Mouse (Mus musculus): Measurements from ENCODE around the gene Abhd14a. TPM values are rescaled to one million over a fixed set of nuclear protein-coding genes. Genes with fewer than 3 reads are reported as not detected.

The Abhd14a gene
- polyA plus RNA-seq (2014; fragmentation: Illumina TruSeq; extraction: RNeasy Lipid Tissue Mini Kit (QIAGEN cat#74804)): 1.3 TPM

GRCm38 (mm10) chr9:106447348-106447747, at the start of gene Abhd14a, which contains the start of gene Abhd14b:
Gene Abhd14a (minus strand): TSS chr9:106447678.
Gene Abhd14b (plus strand): TSS chr9:106447459.

GRCm38 (mm10) chr9:106476924-106477484, 29.5 kb upstream of the Abhd14a start, which contains the start of gene Parp3:
Gene Parp3 (minus strand): TSS chr9:106476949.

DNA sequence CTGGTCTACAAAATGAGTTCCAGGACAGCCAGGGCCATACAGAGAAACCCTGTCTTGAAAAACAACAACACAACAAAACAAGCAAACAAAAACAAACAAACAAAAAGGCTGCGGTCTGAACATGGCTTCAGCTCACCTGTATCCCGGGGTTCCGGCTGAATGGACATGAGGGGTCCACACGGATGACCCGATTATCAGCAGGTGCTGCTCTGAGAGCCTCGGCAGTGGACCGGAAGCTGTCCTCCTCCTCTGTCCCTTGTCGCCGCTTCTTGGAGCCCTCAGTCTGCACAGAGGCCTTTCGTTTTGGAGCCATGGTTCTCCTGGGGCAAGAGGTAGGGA, 28.2 kb upstream of the Abhd14a start, which contains the start of gene Rrp9:
TSS of gene Rrp9 (plus strand) at position 301 of the 339 bp plus-strand sequence.

DNA sequence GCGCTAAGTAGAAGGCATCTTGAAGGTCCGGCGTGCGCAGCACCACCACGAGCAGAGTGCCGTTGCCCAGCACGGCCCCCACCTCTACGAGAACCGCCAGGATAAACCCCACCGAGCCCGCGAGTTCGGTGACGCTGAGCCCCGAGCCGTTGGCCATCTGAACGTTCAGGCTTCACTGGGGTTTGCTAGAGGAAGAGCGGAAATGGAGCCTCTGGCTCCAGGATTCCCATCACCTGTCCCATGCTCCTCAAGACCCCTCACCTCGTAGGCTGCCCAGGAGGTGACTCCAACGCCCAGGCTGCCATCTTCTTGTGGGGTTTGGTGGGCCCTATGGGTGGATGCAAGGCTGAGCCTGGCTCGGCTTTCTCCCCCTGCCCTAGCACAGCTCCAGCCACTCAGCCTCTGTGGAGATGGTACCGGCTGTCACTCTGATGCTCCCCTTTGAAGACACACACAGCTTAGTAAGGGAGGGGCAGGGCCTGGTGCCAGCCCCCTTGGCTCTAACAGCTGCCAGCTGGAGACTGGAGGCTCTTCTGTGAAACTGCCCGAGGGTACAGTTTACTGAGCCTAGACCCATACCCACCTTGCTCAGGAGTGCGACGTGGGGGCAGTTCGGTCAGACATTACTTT, 18.2 kb upstream of the Abhd14a start, which contains the start of gene Gpr62:
TSS of gene Gpr62 (minus strand) at position 368 of the 630 bp plus-strand sequence.

DNA sequence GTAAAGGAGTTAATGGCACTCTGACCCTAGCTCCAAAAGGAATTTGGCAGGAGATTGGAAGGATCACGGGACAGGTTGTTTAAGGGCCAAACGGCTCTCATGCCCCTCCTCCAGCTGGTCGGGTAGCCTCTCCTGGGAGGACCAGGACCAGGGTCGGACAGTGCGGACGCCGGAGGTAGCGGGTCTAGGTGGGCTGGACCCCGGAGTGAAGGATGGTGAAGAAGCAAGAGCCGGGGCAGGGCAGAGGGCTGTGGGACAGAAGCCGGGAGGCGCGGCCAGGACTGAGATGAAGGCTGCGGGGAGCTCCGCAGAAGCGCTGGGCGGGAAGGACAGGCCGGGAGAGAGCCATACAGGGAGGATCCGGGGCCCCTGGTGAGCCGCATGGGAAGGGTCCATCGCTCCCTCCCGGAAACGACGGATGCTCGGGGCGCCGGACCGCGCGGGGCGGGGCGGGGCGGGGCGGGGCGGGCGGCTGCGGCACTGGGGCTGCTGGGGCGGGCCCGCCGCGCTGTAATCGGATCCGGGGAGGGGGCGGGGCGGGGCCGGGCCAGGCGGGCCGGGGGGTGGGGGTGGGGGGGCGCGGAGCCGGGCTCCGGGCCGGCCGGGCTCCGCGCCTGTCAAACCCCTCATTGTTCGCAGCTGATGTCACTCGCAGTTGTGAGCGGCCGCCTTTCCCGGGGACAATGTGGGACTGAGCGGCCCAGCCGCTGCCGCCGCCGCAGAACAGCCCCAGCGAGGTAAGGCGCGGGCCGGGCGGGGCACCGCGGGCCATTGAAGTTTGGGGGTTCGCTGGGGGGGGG, 6.0 kb upstream of the Abhd14a start, which contains the start of gene Pcbp4:
TSS of gene Pcbp4 (plus strand) at position 21 of the 800 bp plus-strand sequence.

DNA sequence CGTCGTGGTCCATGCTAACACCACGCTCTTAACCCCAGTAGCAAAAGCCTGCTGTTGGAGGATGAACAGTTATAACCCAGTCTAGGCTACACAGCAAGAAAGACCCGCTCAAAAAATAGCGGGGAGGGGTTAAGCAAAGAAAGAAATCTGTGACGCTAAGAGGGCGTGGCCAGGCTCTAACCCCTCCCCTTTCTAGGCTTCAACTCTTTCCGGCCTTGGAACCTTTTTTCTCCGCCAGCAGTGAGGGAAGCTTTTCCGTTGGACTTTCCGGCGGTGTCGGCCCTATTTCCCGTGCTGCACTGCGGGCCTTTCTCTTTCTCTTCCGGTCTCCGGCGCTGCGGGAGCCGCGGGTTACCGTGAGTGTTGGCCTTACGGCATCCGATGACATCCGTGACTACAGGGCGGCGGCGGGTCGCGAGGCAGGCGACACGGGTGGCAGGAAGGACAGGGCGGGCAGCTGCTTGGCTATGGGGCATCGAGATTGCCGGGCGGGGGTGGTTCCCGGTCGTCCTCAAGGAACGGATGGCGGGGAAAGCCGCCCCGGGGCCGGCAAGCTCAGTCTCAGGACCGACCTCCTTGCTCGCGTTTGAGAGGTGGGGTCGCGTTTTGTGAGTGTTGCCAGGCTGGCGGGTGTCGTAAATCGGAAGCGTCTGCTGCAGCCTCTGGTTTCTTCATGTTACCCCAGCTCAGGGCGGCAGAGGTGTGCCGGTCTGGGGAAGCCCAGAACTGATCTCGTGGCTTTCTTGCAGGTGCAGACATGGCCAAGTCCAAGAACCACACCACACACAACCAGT, 18.1 kb downstream of the Abhd14a start, which contains the start of gene Rpl29:
TSS of gene Rpl29 (plus strand) at position 234 of the 794 bp plus-strand sequence.

Other genes starting within 250 kb of the Abhd14a start
- gene Ppm1m, start 247.9 kb downstream of the Abhd14a start, polyA plus RNA-seq (2014; fragmentation: Illumina TruSeq; extraction: RNeasy Lipid Tissue Mini Kit (QIAGEN cat#74804)): 3.6 TPM
- not detected for gene Twf2, start 244.6 kb downstream of the Abhd14a start, polyA plus RNA-seq (2014; fragmentation: Illumina TruSeq; extraction: RNeasy Lipid Tissue Mini Kit (QIAGEN cat#74804))
- 0.11 TPM for gene Tlr9, start 225.1 kb downstream of the Abhd14a start, polyA plus RNA-seq (2014; fragmentation: Illumina TruSeq; extraction: RNeasy Lipid Tissue Mini Kit (QIAGEN cat#74804))
- gene Alas1, start 199.0 kb downstream of the Abhd14a start, polyA plus RNA-seq (2014; fragmentation: Illumina TruSeq; extraction: RNeasy Lipid Tissue Mini Kit (QIAGEN cat#74804)): 30.9 TPM
- gene Poc1a, start 166.6 kb downstream of the Abhd14a start, polyA plus RNA-seq (2014; fragmentation: Illumina TruSeq; extraction: RNeasy Lipid Tissue Mini Kit (QIAGEN cat#74804)): 2.0 TPM
- 23.3 TPM for gene Dusp7, start 79.0 kb downstream of the Abhd14a start, polyA plus RNA-seq (2014; fragmentation: Illumina TruSeq; extraction: RNeasy Lipid Tissue Mini Kit (QIAGEN cat#74804))
- gene Rpl29, start 18.2 kb downstream of the Abhd14a start, polyA plus RNA-seq (2014; fragmentation: Illumina TruSeq; extraction: RNeasy Lipid Tissue Mini Kit (QIAGEN cat#74804)): 40.9 TPM
- gene Acy1, start 9.4 kb downstream of the Abhd14a start, polyA plus RNA-seq (2014; fragmentation: Illumina TruSeq; extraction: RNeasy Lipid Tissue Mini Kit (QIAGEN cat#74804)): not detected
- gene Abhd14b, start 219 bp downstream of the Abhd14a start, polyA plus RNA-seq (2014; fragmentation: Illumina TruSeq; extraction: RNeasy Lipid Tissue Mini Kit (QIAGEN cat#74804)): 7.1 TPM
- not detected for gene Pcbp4, start 5.6 kb upstream of the Abhd14a start, polyA plus RNA-seq (2014; fragmentation: Illumina TruSeq; extraction: RNeasy Lipid Tissue Mini Kit (QIAGEN cat#74804))
- gene Gpr62, start 18.3 kb upstream of the Abhd14a start, polyA plus RNA-seq (2014; fragmentation: Illumina TruSeq; extraction: RNeasy Lipid Tissue Mini Kit (QIAGEN cat#74804)): not detected
- not detected for gene Rrp9, start 28.3 kb upstream of the Abhd14a start, polyA plus RNA-seq (2014; fragmentation: Illumina TruSeq; extraction: RNeasy Lipid Tissue Mini Kit (QIAGEN cat#74804))
- 4.7 TPM for gene Parp3, start 29.3 kb upstream of the Abhd14a start, polyA plus RNA-seq (2014; fragmentation: Illumina TruSeq; extraction: RNeasy Lipid Tissue Mini Kit (QIAGEN cat#74804))
- not detected for gene Iqcf1, start 52.3 kb upstream of the Abhd14a start, polyA plus RNA-seq (2014; fragmentation: Illumina TruSeq; extraction: RNeasy Lipid Tissue Mini Kit (QIAGEN cat#74804))
- gene Iqcf5, start 66.9 kb upstream of the Abhd14a start, polyA plus RNA-seq (2014; fragmentation: Illumina TruSeq; extraction: RNeasy Lipid Tissue Mini Kit (QIAGEN cat#74804)): not detected
- not detected for gene Iqcf3, start 114.0 kb upstream of the Abhd14a start, polyA plus RNA-seq (2014; fragmentation: Illumina TruSeq; extraction: RNeasy Lipid Tissue Mini Kit (QIAGEN cat#74804))
- not detected for gene Iqcf4, start 123.3 kb upstream of the Abhd14a start, polyA plus RNA-seq (2014; fragmentation: Illumina TruSeq; extraction: RNeasy Lipid Tissue Mini Kit (QIAGEN cat#74804))
- not detected for gene Iqcf6, start 178.9 kb upstream of the Abhd14a start, polyA plus RNA-seq (2014; fragmentation: Illumina TruSeq; extraction: RNeasy Lipid Tissue Mini Kit (QIAGEN cat#74804))
- not detected for gene Grm2, start 208.4 kb upstream of the Abhd14a start, polyA plus RNA-seq (2014; fragmentation: Illumina TruSeq; extraction: RNeasy Lipid Tissue Mini Kit (QIAGEN cat#74804))
- gene Tex264, start 238.2 kb upstream of the Abhd14a start, polyA plus RNA-seq (2014; fragmentation: Illumina TruSeq; extraction: RNeasy Lipid Tissue Mini Kit (QIAGEN cat#74804)): 3.9 TPM